Mouse (Mus musculus) right cerebral cortex, adult 18-20 months (tissue): ENCODE data around the gene Angpt4.

Experiments used
- DNase-seq: peaks from one replicate; pipeline ENCODE4 v3.0.0; 2022; ENCODE audit warnings: mixed read lengths

The Angpt4 gene

GRCm38 (mm10) chr2:151986958-151987357, 75.9 kb downstream of the Angpt4 start:
- no peak for DNase-seq

- DNase-seq: no peak
These were observed 78.0 kb downstream of the Angpt4 start for GRCm38 (mm10) chr2:151988978-151989377.

- DNase-seq: no peak
These were observed 80.0 kb downstream of the Angpt4 start for GRCm38 (mm10) chr2:151990985-151991394.

GRCm38 (mm10) chr2:151991446-151991845, 80.4 kb downstream of the Angpt4 start:
- DNase-seq: no peak

- peak; percentile 51 for DNase-seq
These were observed 83.5 kb downstream of the Angpt4 start for GRCm38 (mm10) chr2:151994350-151995122.
